Mouse (Mus musculus) mouse trophoblast stem cell (cell line): ENCODE results near the gene Zfp382.

Experiments used
- in situ Hi-C, 2 experiments: fragments of 300-500 bp; cut with MseI, MboI; formaldehyde crosslinking; loops; 2 replicates in 1 of 2; 3 replicates in 1 of 2; pipeline ENCODE4 v1.15.1; 2025

The Zfp382 gene

GRCm38 (mm10) chr7:30147011-30147410, 25.3 kb downstream of the Zfp382 start:
- in situ Hi-C loops = no loop called here

- in situ Hi-C loops = no loop called here
Measured at GRCm38 (mm10) chr7:30154040-30154439, 32.3 kb downstream of the Zfp382 start.

- in situ Hi-C loops = no loop called here
Measured at GRCm38 (mm10) chr7:30155507-30155906, 33.8 kb downstream of the Zfp382 start.

- in situ Hi-C loops = no loop called here
Measured at GRCm38 (mm10) chr7:30163113-30163512, 41.4 kb downstream of the Zfp382 start.

GRCm38 (mm10) chr7:30164745-30165144, 43.0 kb downstream of the Zfp382 start:
- in situ Hi-C loops = no loop called here

GRCm38 (mm10) chr7:30168914-30169582, 47.3 kb downstream of the Zfp382 start:
- in situ Hi-C loops = no loop called here

GRCm38 (mm10) chr7:30169583-30170282, 48.0 kb downstream of the Zfp382 start, which contains the start of gene Zfp146:
Zfp146 (minus strand) TSS chr7:30169750.
- in situ Hi-C loops = no loop called here

GRCm38 (mm10) chr7:30170283-30170951, 48.7 kb downstream of the Zfp382 start:
- in situ Hi-C loops = no loop called here

- in situ Hi-C loops = loop anchor here in 1 of 2 experiments (5.0 kb wide), 1 partner anchor 36 kb away; no protein-coding TSS in a partner anchor
Measured at GRCm38 (mm10) chr7:30176474-30176873, 54.7 kb downstream of the Zfp382 start.

GRCm38 (mm10) chr7:30178256-30178655, 56.5 kb downstream of the Zfp382 start:
- in situ Hi-C loops = loop anchor here in 1 of 2 experiments (5.0 kb wide), 1 partner anchor 34 kb away; no protein-coding TSS in a partner anchor

GRCm38 (mm10) chr7:30181308-30181707, 59.6 kb downstream of the Zfp382 start:
- in situ Hi-C loops = loop anchor here in 1 of 2 experiments (5.0 kb wide), 1 partner anchor 36 kb away; no protein-coding TSS in a partner anchor

- in situ Hi-C loops = loop anchor here in 1 of 2 experiments (5.0 kb wide), 1 partner anchor 35 kb away; no protein-coding TSS in a partner anchor
Measured at GRCm38 (mm10) chr7:30181929-30182328, 60.2 kb downstream of the Zfp382 start.

GRCm38 (mm10) chr7:30183189-30183588, 61.4 kb downstream of the Zfp382 start:
- in situ Hi-C loops = loop anchor here in 1 of 2 experiments (5.0 kb wide), 1 partner anchor 34 kb away; no protein-coding TSS in a partner anchor

GRCm38 (mm10) chr7:30183879-30184289, 62.1 kb downstream of the Zfp382 start, which contains the start of gene Cox7a1:
Cox7a1 (plus strand) TSS chr7:30184144.
- in situ Hi-C loops = loop anchor here in 1 of 2 experiments (5.0 kb wide), 1 partner anchor 33 kb away; no protein-coding TSS in a partner anchor
